Mouse (Mus musculus): ENCODE data around the gene Acp7. TPM values are rescaled to one million over a fixed set of nuclear protein-coding genes. Genes with fewer than 3 reads are reported as not detected.

Acp7 gene
- total RNA-seq, 2 experiments from 2014 or later, result 2.2 to 2.4 TPM

DNA sequence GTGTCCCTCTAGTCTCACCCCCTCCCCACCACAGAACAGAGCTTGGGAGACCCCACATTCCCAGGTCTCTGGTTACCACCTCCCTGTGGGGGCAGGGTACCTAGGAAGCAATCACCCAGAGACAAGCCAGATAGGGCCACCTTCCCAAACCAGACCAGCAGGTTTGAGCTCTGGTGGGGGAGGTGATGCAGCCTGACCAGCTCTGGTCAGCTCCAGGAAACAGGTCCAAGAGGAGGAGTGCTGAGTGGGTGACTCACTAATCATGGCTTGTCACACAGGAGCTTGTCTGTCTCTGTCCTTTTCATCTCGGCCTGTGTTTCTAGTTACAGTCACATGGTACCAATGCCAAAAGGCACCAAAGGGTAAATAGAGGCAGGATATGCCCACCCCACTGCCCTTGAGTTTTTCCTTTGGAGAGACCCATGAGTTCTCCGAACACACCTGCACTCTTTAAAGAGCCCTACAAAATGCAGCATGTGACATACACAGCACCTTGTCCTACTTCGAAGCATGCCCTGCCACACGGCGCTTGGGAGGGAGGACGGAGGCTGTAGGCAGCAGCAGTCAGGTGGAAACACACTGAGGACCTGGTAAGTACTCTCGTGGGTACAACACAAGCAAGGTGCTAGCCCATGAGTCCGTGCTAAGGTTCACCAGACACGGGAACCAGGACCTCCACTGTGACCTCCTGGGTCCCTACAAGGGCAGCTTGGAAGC, 53.1 kb downstream of the Acp7 start:
- DNase-seq (ENCODE audit: low spot score in 2 of 2), result no peak

DNA sequence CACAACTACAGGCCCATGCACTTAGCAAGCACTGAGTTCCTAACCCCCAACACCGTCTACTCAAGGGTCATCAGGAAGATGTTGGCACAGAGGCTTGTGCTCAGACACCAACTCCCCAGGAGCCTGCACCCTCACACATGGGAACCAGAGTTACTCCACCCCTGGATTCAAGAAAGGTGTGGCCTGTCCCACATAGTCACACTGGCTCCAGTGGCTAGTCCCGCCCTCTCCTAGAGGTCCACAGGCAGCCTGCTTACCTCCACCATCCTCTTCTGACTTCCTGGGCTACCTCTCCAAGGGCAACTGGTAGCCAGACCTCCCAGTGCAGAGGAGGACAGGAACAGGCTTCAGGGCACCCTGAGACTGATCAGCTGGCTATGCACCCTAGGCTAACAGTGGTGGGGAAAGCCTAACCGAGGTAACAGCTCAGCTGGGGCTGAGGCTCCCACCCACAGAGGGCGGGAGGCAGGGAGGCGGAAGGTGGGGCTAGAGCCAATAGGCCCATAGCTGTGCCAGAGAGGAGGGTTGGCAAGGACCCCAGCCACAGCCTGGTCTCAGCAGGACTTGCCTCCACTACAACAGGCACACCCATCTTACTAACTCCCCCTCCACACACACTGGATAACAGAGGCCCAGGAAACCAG, 54.7 kb downstream of the Acp7 start:
- no peak for DNase-seq (ENCODE audit: low spot score in 2 of 2)

DNA sequence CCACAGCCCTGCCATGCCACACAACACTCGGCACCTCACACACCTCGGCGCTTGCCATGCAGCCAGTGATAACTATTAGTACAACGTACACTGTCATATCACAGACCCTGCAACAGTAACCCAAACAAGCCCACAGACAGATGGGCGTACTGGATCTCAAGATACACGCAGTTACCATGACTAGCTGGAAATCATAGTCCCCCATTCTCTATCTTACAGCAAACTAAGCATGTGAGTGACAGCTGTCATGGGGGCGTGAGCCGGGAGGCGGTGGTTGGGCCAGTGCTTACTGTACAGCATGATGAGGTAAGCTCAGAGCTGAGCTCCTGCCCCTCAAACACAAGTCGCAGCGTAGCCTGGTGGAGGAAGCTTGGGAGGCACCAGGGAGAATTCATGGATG, 55.5 kb downstream of the Acp7 start:
- DNase-seq (ENCODE audit: low spot score in 2 of 2), result no peak

GRCm38 (mm10) chr7:28573236-28573635, 57.9 kb downstream of the Acp7 start:
- no peak for DNase-seq (ENCODE audit: low spot score in 2 of 2)

DNA sequence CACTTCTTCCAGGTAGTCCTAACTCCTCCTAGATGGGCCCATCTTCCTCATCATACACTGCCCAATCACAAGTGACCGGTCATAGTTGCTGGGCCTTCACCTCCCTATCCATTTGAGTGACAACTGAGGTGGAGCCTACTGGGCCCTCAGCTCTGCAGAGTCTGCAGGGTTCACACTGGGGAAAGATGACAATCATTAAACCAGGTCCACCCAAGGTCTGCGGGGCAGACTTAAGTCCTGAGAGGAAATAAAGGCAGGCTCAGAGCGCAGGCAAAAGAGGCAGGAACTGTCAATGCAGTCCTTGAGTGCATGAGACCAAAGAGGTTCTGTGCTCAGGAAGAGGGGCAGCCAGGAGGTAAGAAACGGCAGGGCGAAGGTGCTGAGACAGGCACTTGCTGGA, 58.4 kb downstream of the Acp7 start:
- DNase-seq (ENCODE audit: low spot score in 2 of 2), result no peak

DNA sequence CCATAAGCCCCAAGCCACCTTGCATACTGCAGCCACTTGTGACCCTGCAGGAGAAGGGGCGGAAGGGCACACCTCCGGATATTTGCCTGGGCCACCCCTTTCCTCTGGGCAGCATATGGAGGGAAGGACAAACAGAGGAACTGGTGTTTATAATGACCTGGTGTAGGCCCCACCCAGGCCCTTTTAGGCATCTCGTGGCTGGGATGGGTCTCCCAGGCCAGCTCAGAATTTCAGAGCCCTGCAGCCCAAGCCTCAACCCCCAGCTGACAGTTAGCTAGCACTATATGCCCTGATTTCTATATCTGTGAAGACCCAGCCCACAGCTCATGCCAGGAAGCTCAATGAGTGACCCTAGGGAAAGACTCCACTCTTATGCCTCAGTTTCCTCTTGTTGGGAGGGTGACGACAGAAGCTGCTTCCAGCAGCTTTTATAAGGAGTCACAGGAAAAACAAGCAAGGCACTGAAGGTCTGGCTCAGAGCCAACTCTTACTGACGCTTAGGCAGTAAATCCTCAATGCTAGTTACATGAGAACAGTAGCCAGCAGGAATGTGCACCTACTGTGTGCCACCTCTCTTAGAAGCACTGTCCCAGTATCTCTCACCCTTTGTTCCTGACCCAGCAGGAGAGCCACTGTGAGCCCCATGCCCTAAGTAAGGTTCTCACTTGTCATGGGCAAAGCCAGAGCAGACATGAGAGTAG, 60.0 kb downstream of the Acp7 start:
- no peak for DNase-seq (ENCODE audit: low spot score in 2 of 2)

DNA sequence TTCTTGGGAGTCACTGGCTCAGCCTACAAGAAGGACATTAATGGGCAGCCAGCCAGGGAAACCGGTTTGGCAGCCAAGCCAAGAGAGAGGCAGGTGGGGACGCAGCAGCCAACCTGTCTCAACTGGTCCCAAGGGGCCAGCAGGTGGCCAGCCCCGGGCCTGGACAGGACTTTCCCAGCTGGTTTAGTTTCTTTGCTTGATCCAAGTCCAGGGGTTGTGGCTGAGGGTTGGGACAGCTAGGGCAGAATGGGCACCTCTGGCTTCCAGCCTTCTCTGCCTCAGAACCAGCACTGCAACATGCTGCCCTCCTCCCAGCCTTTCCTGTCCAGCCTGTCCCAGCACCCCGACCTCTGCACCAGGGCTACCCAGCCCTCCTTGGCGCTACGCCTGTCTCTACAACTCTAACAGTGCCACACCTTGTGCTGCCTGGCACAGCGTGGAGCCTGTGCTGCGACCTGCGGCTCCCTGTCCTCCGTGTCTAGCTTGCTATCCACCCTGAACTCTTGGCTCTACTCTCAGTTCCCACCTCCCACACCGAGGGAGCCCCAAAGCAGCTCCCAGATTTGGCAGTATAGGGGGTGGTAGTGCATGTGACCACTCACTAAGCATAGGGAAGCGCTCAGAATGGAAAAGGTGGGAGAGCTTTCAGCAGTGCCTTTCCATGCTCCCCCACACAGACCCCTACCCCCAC, 60.7 kb downstream of the Acp7 start:
- peak in 1 of 2 experiments; percentile 42 for DNase-seq (ENCODE audit: low spot score in 2 of 2)

DNA sequence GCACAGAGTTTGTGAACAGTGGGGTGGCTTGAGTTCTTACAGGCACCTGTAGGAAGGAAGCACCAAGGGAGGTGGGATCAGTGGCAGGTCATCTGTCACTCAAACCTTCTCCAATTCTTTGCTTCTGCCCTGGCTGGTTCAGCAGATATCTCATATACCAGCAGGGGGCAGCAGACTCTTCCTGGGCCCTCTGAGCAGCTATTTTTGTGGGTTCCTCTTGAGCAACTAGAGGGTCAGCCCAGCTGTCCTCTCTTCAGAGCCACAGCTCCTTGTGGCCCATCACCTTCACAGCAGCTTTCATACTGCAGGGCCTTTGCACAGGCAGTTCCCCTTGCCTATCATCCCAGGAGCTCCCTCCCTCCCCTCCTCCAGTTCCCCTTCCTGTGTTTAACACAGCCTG, 62.9 kb downstream of the Acp7 start:
- peak; percentile 67 to 75 for DNase-seq (ENCODE audit: low spot score in 2 of 2)

- DNase-seq (ENCODE audit: low spot score in 2 of 2), result no peak
Observed at GRCm38 (mm10) chr7:28567539-28567938, 63.6 kb downstream of the Acp7 start.

- no peak for DNase-seq (ENCODE audit: low spot score in 2 of 2)
Observed at GRCm38 (mm10) chr7:28565407-28565806, 65.7 kb downstream of the Acp7 start.

DNA sequence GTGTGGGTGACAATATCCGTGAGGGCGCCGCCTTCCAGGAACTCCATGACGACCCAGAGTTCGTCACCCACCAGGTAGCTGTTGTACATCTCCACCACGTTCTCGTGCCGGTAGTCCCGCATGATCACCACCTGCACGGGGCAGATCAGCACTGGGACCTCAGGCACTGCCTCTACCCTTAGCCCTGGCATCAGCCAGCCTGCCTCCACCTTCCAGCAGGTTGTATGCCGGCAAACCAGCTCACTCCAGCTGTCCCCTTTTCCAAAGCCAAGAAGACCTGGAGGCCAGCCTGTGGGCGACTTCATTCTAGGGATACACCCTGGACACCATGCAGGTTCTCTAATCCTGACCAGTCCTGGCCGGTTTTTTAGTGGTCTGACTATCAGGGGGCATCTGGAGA, 68.2 kb downstream of the Acp7 start:
- DNase-seq (ENCODE audit: low spot score in 2 of 2), result no peak

- no peak for DNase-seq (ENCODE audit: low spot score in 2 of 2)
Observed at GRCm38 (mm10) chr7:28562371-28562770, 68.8 kb downstream of the Acp7 start.

DNA sequence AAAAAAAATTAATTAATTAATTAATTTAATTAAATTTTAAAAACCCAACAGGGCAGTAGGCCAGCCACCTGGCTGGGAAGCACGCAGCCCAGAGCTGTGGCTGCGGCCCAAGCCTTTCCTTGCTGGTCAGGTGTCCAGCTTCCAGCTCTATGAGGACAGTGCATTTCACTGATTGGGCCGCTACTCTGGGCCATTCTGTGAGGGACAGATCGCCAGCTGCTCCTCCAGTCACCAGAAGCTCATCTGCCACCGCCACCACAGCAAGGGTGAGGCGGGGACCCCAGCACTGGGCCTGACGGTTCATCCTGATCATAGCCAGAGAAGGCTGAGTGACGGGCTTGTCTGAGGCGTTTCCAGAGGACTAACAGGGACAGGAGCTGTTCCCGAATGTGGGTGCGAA, 69.2 kb downstream of the Acp7 start:
- no peak for DNase-seq (ENCODE audit: low spot score in 2 of 2)

GRCm38 (mm10) chr7:28560856-28561255, 70.3 kb downstream of the Acp7 start:
- DNase-seq (ENCODE audit: low spot score in 2 of 2), result no peak

DNA sequence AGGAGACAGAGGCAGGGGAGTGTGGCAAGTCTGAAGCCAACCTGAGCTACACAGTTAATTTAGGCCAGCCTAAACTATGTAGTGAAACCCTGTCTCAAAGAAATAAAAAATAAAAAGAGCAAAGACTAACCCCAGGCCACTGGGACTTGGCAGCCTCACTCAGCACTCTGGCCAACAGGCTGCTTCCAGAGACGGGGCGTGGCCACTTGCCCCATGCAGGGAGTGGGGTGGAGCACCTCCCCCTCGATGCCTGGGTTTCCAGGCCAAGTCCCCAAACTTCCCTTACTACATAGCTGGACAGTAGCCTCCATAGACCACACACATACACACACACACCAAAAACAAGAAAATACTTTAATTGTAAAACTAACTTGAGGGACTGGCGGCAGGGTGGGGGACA, 72.6 kb downstream of the Acp7 start:
- no peak for DNase-seq (ENCODE audit: low spot score in 2 of 2)

GRCm38 (mm10) chr7:28557708-28558107, 73.4 kb downstream of the Acp7 start:
- no peak for DNase-seq (ENCODE audit: low spot score in 2 of 2)

Small RNAs within 50 kb of the gene (microRNA-seq; reads per million reads assigned to microRNA genes)
- gene Mir7049, result 0 to 0.75 reads per million in 2 experiments

Other genes starting within 250 kb of the Acp7 start
- 10 to 100 TPM; 20.3 to 22.0 TPM for gene Med29, start 238.6 kb downstream of the Acp7 start, total RNA-seq (2021)
- gene Paf1, start 238.4 kb downstream of the Acp7 start, total RNA-seq (2021), result 10 to 100 TPM; 54.8 to 59.0 TPM
- gene Gmfg, start 193.9 kb downstream of the Acp7 start, total RNA-seq (2021), result 1 to 10 TPM; 1.4 to 1.5 TPM
- 10 to 100 TPM; 93.0 to 96.9 TPM for gene Lrfn1, start 179.4 kb downstream of the Acp7 start, total RNA-seq (2021)
- gene Ifnl2, start 120.9 kb downstream of the Acp7 start, total RNA-seq (2021), result not detected
- not detected for gene Ifnl3, start 108.5 kb downstream of the Acp7 start, total RNA-seq (2021)
- gene Sycn, start 90.4 kb downstream of the Acp7 start, total RNA-seq (2021), result not detected
- gene Nccrp1, start 84.1 kb downstream of the Acp7 start, total RNA-seq (2021), result under 1 TPM in 1 of 2 experiments, not detected in 1; 0.28 TPM
- 10 to 100 TPM; 67.8 to 80.1 TPM for gene Samd4b, start 33.2 kb downstream of the Acp7 start, total RNA-seq (2021)
- gene Pak4, start 33.1 kb downstream of the Acp7 start, total RNA-seq (2021), result 1 to 10 TPM; 8.6 to 8.8 TPM
- 10 to 100 TPM; 24.6 TPM for gene Fbxo27, start 61.5 kb upstream of the Acp7 start, total RNA-seq (2021)
- 1 to 10 TPM; 1.9 to 2.3 TPM for gene Fbxo17, start 85.5 kb upstream of the Acp7 start, total RNA-seq (2021)
- gene Mrps12, start 110.5 kb upstream of the Acp7 start, total RNA-seq (2021), result 10 to 100 TPM; 62.8 to 71.0 TPM
- gene Sars2, start 110.7 kb upstream of the Acp7 start, total RNA-seq (2021), result 10 to 100 TPM; 11.0 to 11.6 TPM
- gene Ccer2, start 124.8 kb upstream of the Acp7 start, total RNA-seq (2021), result 1 to 10 TPM; 1.1 to 2.9 TPM
- gene Sirt2, start 135.4 kb upstream of the Acp7 start, total RNA-seq (2021), result 100 to 1,000 TPM; 120 to 122 TPM
- 10 to 100 TPM; 35.0 to 38.6 TPM for gene Nfkbib, start 136.2 kb upstream of the Acp7 start, total RNA-seq (2021)
- gene Rinl, start 157.6 kb upstream of the Acp7 start, total RNA-seq (2021), result 1 to 10 TPM; 2.1 to 3.9 TPM
- gene Hnrnpl, start 177.2 kb upstream of the Acp7 start, total RNA-seq (2021), result 100 to 1,000 TPM; 427 to 456 TPM
- 10 to 100 TPM; 53.5 to 56.6 TPM for gene Ech1, start 193.9 kb upstream of the Acp7 start, total RNA-seq (2021)
- 1 to 10 TPM; 1.9 to 2.4 TPM for gene Lgals4, start 202.5 kb upstream of the Acp7 start, total RNA-seq (2021)
- gene Lgals7, start 232.5 kb upstream of the Acp7 start, total RNA-seq (2021), result under 1 TPM in 1 of 2 experiments, not detected in 1; 0.74 TPM